Mouse (Mus musculus) spleen, adult 2 months (tissue): ENCODE data around the gene Hmox2. TPM values are rescaled to one million over a fixed set of nuclear protein-coding genes. Genes with fewer than 3 reads are reported as not detected.

Experiments used
- DNase-seq, 2 experiments: peaks; one replicate each; pipeline versions ENCODE4 v3.0.0 to v3.0.0-alpha.2; 2012 to 2021; ENCODE audit warnings: low spot score in 2 of 2, low read depth in 1 of 2
- H3K27ac ChIP-seq: fragments of 200-500 bp; 2 replicates; pipeline ENCODE4 v1.5.1; 2012; ENCODE audit warnings: low read length, inconsistent platforms; ENCODE audit not compliant: insufficient read depth
- H3K27me3 ChIP-seq: fragments of 200-500 bp; 2 replicates; pipeline ENCODE4 v1.6.1; 2012; ENCODE audit warnings: mild to moderate bottlenecking, moderate library complexity, low read length, inconsistent platforms; ENCODE audit not compliant: control insufficient read depth, insufficient read depth
- H3K36me3 ChIP-seq: fragments of 200-500 bp; 2 replicates; pipeline ENCODE4 v1.6.1; 2012; ENCODE audit warnings: mild to moderate bottlenecking, low read length, inconsistent platforms; ENCODE audit not compliant: control insufficient read depth, insufficient read depth
- H3K4me1 ChIP-seq: fragments of 200-500 bp; 2 replicates; pipeline ENCODE4 v1.6.1; 2011; ENCODE audit warnings: inconsistent platforms; ENCODE audit not compliant: control insufficient read depth, insufficient read depth, insufficient read length
- H3K4me3 ChIP-seq: fragments of 200-500 bp; 2 replicates; pipeline ENCODE4 v1.5.1; 2011; ENCODE audit warnings: mild to moderate bottlenecking, inconsistent platforms; ENCODE audit not compliant: insufficient read depth, insufficient read length; ENCODE audit errors: extremely low read depth
- CTCF ChIP-seq: fragments of 200-500 bp; IDR thresholded peaks from 2 replicates; pipeline ENCODE4 v1.5.1; 2011; ENCODE audit warnings: mild to moderate bottlenecking, inconsistent platforms; ENCODE audit not compliant: insufficient read depth, insufficient read length, insufficient replicate concordance; ENCODE audit errors: extremely low read depth
- POLR2A ChIP-seq: fragments of 200-500 bp; IDR thresholded peaks from 2 replicates; pipeline ENCODE4 v1.6.1; 2011; ENCODE audit warnings: low read depth, low read length, inconsistent platforms
- WGBS: fragments of 180-500 bp; shearing (Covaris S2); methylation state at CpG from one replicate; pipeline ENCODE4 v1.1.7; 2018; 5-methylcytosine and 5-hydroxymethylcytosine counted together
- polyA plus RNA-seq: library from polyadenylated mRNA; depleted of rRNA; stranded (reverse); fragments of >200 nt; gene quantifications from 2 replicates; pipeline ENCODE4 v1.2.3, GENCODE M21; 2012; rRNA removed

Gene Hmox2
- polyA plus RNA-seq, 1 experiment, result 19.8 TPM

GRCm38 (mm10) chr16:4796631-4797030 lies 70.5 kb downstream of the Hmox2 start:
- Histone ChIP-seq H3K36me3 (no peaks in the 10 kb centered on the region), H3K4me3 (no peak overlapping the region), H3K4me1 (no peaks in the 10 kb centered on the region), H3K27me3 (no peaks in the 10 kb centered on the region), H3K27ac (no peak overlapping the region)
- TF ChIP-seq CTCF (no peak), POLR2A (no peak)
- WGBS, result 90% methylated on average over 4 of the region's 4 CpGs
- no peak for DNase-seq

Other genes starting within 250 kb of the Hmox2 start
- 0.53 and 0.68 TPM in 2 replicates for gene Srl, start 184.5 kb upstream of the Hmox2 start, polyA plus RNA-seq
- 5.6 and 8.7 TPM in 2 replicates for gene Tfap4, start 166.5 kb upstream of the Hmox2 start, polyA plus RNA-seq
- gene Glis2, start 131.6 kb upstream of the Hmox2 start, polyA plus RNA-seq, result 11.9 and 14.1 TPM in 2 replicates
- 8.2 and 9.5 TPM in 2 replicates for gene Pam16, start 101.4 kb upstream of the Hmox2 start, polyA plus RNA-seq
- gene Vasn, start 86.4 kb upstream of the Hmox2 start, polyA plus RNA-seq, result 23.6 and 31.3 TPM in 2 replicates
- 11.0 and 12.1 TPM in 2 replicates for gene Dnaja3, start 86.4 kb upstream of the Hmox2 start, polyA plus RNA-seq
- gene Coro7, start 46.6 kb upstream of the Hmox2 start, polyA plus RNA-seq, result 150 and 191 TPM in 2 replicates
- 8.7 and 9.4 TPM in 2 replicates for gene Nmral1, start 7.0 kb upstream of the Hmox2 start, polyA plus RNA-seq
- 40.4 and 55.2 TPM in 2 replicates for gene Cdip1, start 63.9 kb downstream of the Hmox2 start, polyA plus RNA-seq
- gene 4930562C15Rik, start 109.1 kb downstream of the Hmox2 start, polyA plus RNA-seq, result not detected in 2 replicates
- gene Ubald1, start 154.0 kb downstream of the Hmox2 start, polyA plus RNA-seq, result 65.6 and 67.6 TPM in 2 replicates
- 103 and 134 TPM in 2 replicates for gene Mgrn1, start 159.9 kb downstream of the Hmox2 start, polyA plus RNA-seq
- gene Nudt16l1, start 212.4 kb downstream of the Hmox2 start, polyA plus RNA-seq, result 70.3 and 78.4 TPM in 2 replicates
- 51.5 and 56.3 TPM in 2 replicates for gene Anks3, start 237.8 kb downstream of the Hmox2 start, polyA plus RNA-seq